ENCODE assay signal across 7 mouse cellular contexts in genomic region chr4:151141196-151141880, GRCm38 (mm10). TPM values are rescaled to one million over a fixed set of nuclear protein-coding genes. Genes with fewer than 3 reads are reported as not detected.
DNase-seq lines count a peak whose midpoint lies in the region; ATAC-seq and TF ChIP-seq lines count a peak whose summit lies in the region.

No protein-coding gene starts in this region.

- intact Hi-C loops in left cerebral cortex, postnatal 36 days (cut with DNase I): loop anchor here (1.0 to 2.0 kb wide), 2 partner anchors 35 to 68 kb away; no protein-coding TSS in a partner anchor

- H3K4me1 ChIP-seq in intestine, postnatal 0 days (replicated peaks; ENCODE audit: control insufficient read depth, insufficient read depth, low read length): no peaks in the 10 kb centered on the region
- peaks cover 43% of the 10 kb centered on the region for H3K4me1 ChIP-seq in midbrain, embryonic 13.5 days (replicated peaks)
- no peaks in the 10 kb centered on the region; the same call in 1 of the 2 replicates for H3K4me1 ChIP-seq in small intestine, adult 2 months (ENCODE audit: control insufficient read depth, insufficient read depth, insufficient read length, low read length)

- no peaks in the 10 kb centered on the region for H3K9me3 ChIP-seq in intestine, postnatal 0 days (ENCODE audit: control insufficient read depth)
- peaks cover 13% of the 10 kb centered on the region for H3K9me3 ChIP-seq in midbrain, embryonic 13.5 days

- H3K36me3 ChIP-seq in intestine, postnatal 0 days (ENCODE audit: control insufficient read depth, insufficient read depth): no peaks in the 10 kb centered on the region
- peaks cover 14% of the 10 kb centered on the region for H3K36me3 ChIP-seq in midbrain, embryonic 13.5 days
- H3K36me3 ChIP-seq in small intestine, adult 2 months (ENCODE audit: control insufficient read depth, insufficient read depth, low read length): no peaks in the 10 kb centered on the region

- WGBS in intestine, postnatal 0 days: 7% methylated on average over 13 of the region's 13 CpGs
- WGBS in midbrain, embryonic 13.5 days: 3% methylated on average over 13 of the region's 13 CpGs
- WGBS in small intestine, adult 2 months: 7% methylated on average over 13 of the region's 13 CpGs

- H3K27ac ChIP-seq in intestine, postnatal 0 days (ENCODE audit: low read depth, low read length): no peak overlapping the region
- H3K27ac ChIP-seq in midbrain, embryonic 13.5 days: peak overlapping the region; percentile 98
- H3K27ac ChIP-seq in small intestine, adult 2 months (ENCODE audit: insufficient read depth, low read depth, low read length): no peak overlapping the region

- H3K9ac ChIP-seq in intestine, postnatal 0 days (ENCODE audit: low read depth, low read length): no peak overlapping the region
- peak overlapping the region; percentile 54 for H3K9ac ChIP-seq in midbrain, embryonic 13.5 days (replicated peaks)

- H3K4me2 ChIP-seq in intestine, postnatal 0 days (replicated peaks; ENCODE audit: low read depth): no peak overlapping the region
- H3K4me2 ChIP-seq in midbrain, embryonic 13.5 days (replicated peaks): peak overlapping the region; percentile 56

- peak; percentile 78 for ATAC-seq in granulocyte monocyte progenitor cell, adult 5-6 weeks (replicated peaks; ENCODE audit: poor library complexity, severe bottlenecking)
- peak; percentile 36 for ATAC-seq in intestine, postnatal 0 days
- peak; percentile 75 for ATAC-seq in midbrain, embryonic 13.5 days

- DNase-seq in adrenal gland, adult 8-10 months: peak; percentile 82
- peak; percentile 96 for DNase-seq in embryo, embryonic 9.5 days (ENCODE audit: extremely low spot score)
- DNase-seq in left cerebral cortex, postnatal 36 days (ENCODE audit: low spot score in 2 of 2): peak; percentile 95 to 98

- H3K27me3 ChIP-seq in intestine, postnatal 0 days (replicated peaks; ENCODE audit: control insufficient read depth, insufficient read depth, low read length): peaks cover 20% of the 10 kb centered on the region
- H3K27me3 ChIP-seq in midbrain, embryonic 13.5 days: no peaks in the 10 kb centered on the region
- peaks cover 14% of the 10 kb centered on the region for H3K27me3 ChIP-seq in small intestine, adult 2 months (ENCODE audit: control insufficient read depth, insufficient read depth, low read length)

- H3K4me3 ChIP-seq in intestine, postnatal 0 days (ENCODE audit: low read depth, low read length): no peak overlapping the region
- H3K4me3 ChIP-seq in midbrain, embryonic 13.5 days (replicated peaks): peak overlapping the region; percentile 20; the same call in 1 of the 2 replicates
- H3K4me3 ChIP-seq in small intestine, adult 2 months (ENCODE audit: low read depth, low read length): no peak overlapping the region

- no peak for TF ChIP-seq POLR2A in small intestine, adult 2 months (IDR thresholded peaks at IDR 0.05; ENCODE audit: low read depth, low read length)

- peak; percentile 94 for TF ChIP-seq CTCF in intestine, postnatal 0 days (IDR thresholded peaks at IDR 0.05; ENCODE audit: low read depth)
- TF ChIP-seq CTCF in small intestine, adult 2 months (IDR thresholded peaks at IDR 0.05; ENCODE audit: extremely low read depth, insufficient read length, insufficient replicate concordance, low read depth, low read length): peak; percentile 94; the same call in 1 of the 2 replicates

RNA-seq across cellular contexts. Expression of gene Gm13090, which starts 52.0 kb away (rescaled TPM):
- not detected for total RNA-seq in adrenal gland, adult 8-10 months (2022)
- total RNA-seq in granulocyte monocyte progenitor cell, adult 5-6 weeks (2014; fragmentation: Nextera tagmentation): not detected in 2 replicates
- total RNA-seq in granulocyte monocyte progenitor cell, adult 5-6 weeks (2017): not detected in 2 replicates
- not detected in 2 replicates for polyA plus RNA-seq in intestine, postnatal 0 days (2015; fragmentation: Nextera tagmentation; extraction: Ambion mirVana)
- total RNA-seq in left cerebral cortex, postnatal 36 days (2021): not detected
- 0.22 TPM in 1 of 2 replicates, not detected in the other for polyA plus RNA-seq in midbrain, embryonic 13.5 days (2015; fragmentation: Nextera tagmentation; extraction: Ambion mirVana)
- not detected in 2 replicates for polyA plus RNA-seq in small intestine, adult 2 months (2012; rRNA removed)
